11 mouse cellular contexts compared by ENCODE assay signal in the genomic region with DNA sequence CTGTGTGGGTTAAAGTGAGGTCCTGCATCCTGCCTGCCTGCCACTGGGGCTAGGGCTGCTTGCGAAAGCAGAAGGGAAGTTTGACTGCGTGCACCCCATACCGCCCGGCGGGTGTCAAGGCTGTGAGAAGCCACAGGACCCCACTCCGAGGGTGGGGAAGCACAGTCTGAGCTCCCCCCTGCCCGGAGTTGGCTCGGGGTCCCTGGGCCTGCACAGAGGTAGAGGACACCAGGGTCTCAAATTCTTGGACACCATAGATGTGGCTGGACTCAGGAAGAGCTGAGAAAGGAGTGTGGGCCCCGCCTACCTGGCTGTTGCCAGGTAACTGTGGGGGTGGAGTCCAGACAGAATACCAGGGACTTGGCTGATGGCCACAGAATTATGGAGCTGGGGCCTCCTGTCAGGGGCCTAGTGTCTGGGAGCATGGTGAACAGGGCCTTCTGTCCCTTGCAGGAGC.
A peak's percentile ranks its signal among the peaks of the same experiment; 100 is the strongest.
DNase-seq lines count a peak whose midpoint lies in the region; ATAC-seq and TF ChIP-seq lines count a peak whose summit lies in the region.
"Had no signal": no experiment of that assay in that cellular context is flagged by ENCODE, and none has a peak within 500 bp of the region (broad histone marks: within the 10 kb centered on the region; RNA-seq: fewer than 3 reads in every experiment).

No protein-coding gene starts in this region.

- DNase-seq in heart, postnatal 14 days: no peak
- peak; percentile 3 for DNase-seq in liver
- DNase-seq in liver, embryonic 11.5 days (ENCODE audit: low spot score): no peak
- peak; percentile 1 for DNase-seq in brain, embryonic 14.5 days (ENCODE audit: low read depth)
- peak; percentile 6 for DNase-seq in limb, embryonic 14.5 days (ENCODE audit: low spot score)
- no peak for DNase-seq in thymus, postnatal 4 days
- no peak for DNase-seq in frontal cortex, adult 2 months (ENCODE audit: extremely low spot score in 1 of 2, low spot score in 1 of 2)
- DNase-seq: cerebellum, adult 11 months had no signal

- no peak for TF ChIP-seq POLR2A in brain, embryonic 14.5 days (IDR thresholded peaks at IDR 0.05; ENCODE audit: borderline replicate concordance, extremely low read depth, insufficient read depth, insufficient read length, poor library complexity, severe bottlenecking)
- no peak for TF ChIP-seq POLR2A in limb, embryonic 14.5 days (IDR thresholded peaks at IDR 0.05; ENCODE audit: borderline replicate concordance, extremely low read depth, insufficient read depth, insufficient read length)

- intact Hi-C loops in heart, postnatal 14 days (cut with DNase I): no loop called here

- no peaks in the 10 kb centered on the region for H3K36me3 ChIP-seq in heart, embryonic 12.5 days
- H3K36me3 ChIP-seq in liver, embryonic 11.5 days (ENCODE audit: control insufficient read depth, insufficient read depth, low read length): no peaks in the 10 kb centered on the region
- no peaks in the 10 kb centered on the region for H3K36me3 ChIP-seq in limb, embryonic 14.5 days (ENCODE audit: control insufficient read depth, insufficient read depth, low read length)

- H3K4me1 ChIP-seq in heart, embryonic 12.5 days (replicated peaks): peaks cover 8% of the 10 kb centered on the region
- no peaks in the 10 kb centered on the region for H3K4me1 ChIP-seq in liver, embryonic 11.5 days (replicated peaks; ENCODE audit: control insufficient read depth, insufficient read depth, low read length)
- no peaks in the 10 kb centered on the region; the same call in 1 of the 2 replicates for H3K4me1 ChIP-seq in limb, embryonic 14.5 days (ENCODE audit: control insufficient read depth, insufficient read depth, low read length)

- no peak overlapping the region for H3K27ac ChIP-seq in heart, embryonic 12.5 days (ENCODE audit: poor library complexity, severe bottlenecking)
- H3K27ac ChIP-seq in liver, embryonic 11.5 days (ENCODE audit: low read depth, low read length): no peak overlapping the region
- no peak overlapping the region for H3K27ac ChIP-seq in limb, embryonic 14.5 days (replicated peaks; ENCODE audit: low read depth, low read length)

- no peaks in the 10 kb centered on the region for H3K27me3 ChIP-seq in heart, embryonic 12.5 days (replicated peaks)
- no peaks in the 10 kb centered on the region for H3K27me3 ChIP-seq in liver, embryonic 11.5 days (replicated peaks; ENCODE audit: control insufficient read depth, insufficient read depth, low read length)
- H3K27me3 ChIP-seq in limb, embryonic 14.5 days (ENCODE audit: control insufficient read depth, insufficient read depth, low read length): no peaks in the 10 kb centered on the region

- peak; percentile 45; the same call in 1 of the 2 replicates for ATAC-seq in heart, embryonic 12.5 days (ENCODE audit: insufficient number of reproducible peaks, low FRiP score)
- ATAC-seq in liver, embryonic 11.5 days (replicated peaks; ENCODE audit: low FRiP score): no peak
- ATAC-seq in limb, embryonic 14.5 days (ENCODE audit: low FRiP score, low read depth): no peak
- ATAC-seq: activated CD4-positive, CD25-positive, alpha-beta regulatory T cell, adult 4 months had no signal

- no peak overlapping the region for H3K9ac ChIP-seq in heart, embryonic 12.5 days
- H3K9ac ChIP-seq in liver, embryonic 11.5 days (ENCODE audit: low read depth, low read length): no peak overlapping the region
- no peak overlapping the region for H3K9ac ChIP-seq in limb, embryonic 14.5 days (ENCODE audit: low read depth, low read length, severe bottlenecking)

- 38% methylated on average over 9 of the region's 9 CpGs for WGBS in heart, embryonic 12.5 days
- 40% methylated on average over 9 of the region's 9 CpGs for WGBS in liver, embryonic 11.5 days
- 44% methylated on average over 9 of the region's 9 CpGs for WGBS in limb, embryonic 14.5 days

- TF ChIP-seq CTCF in brain, embryonic 14.5 days (IDR thresholded peaks at IDR 0.05; ENCODE audit: borderline replicate concordance, extremely low read depth, insufficient read depth, insufficient read length): no peak

- H3K4me3 ChIP-seq in heart, embryonic 12.5 days: no peak overlapping the region
- no peak overlapping the region for H3K4me3 ChIP-seq in liver, embryonic 11.5 days (ENCODE audit: low read depth, low read length)
- H3K4me3 ChIP-seq in limb, embryonic 14.5 days (replicated peaks; ENCODE audit: low read length): no peak overlapping the region
- H3K4me3 ChIP-seq: erythroblast, embryonic 14.5 days had no signal

- no peaks in the 10 kb centered on the region for H3K9me3 ChIP-seq in heart, embryonic 12.5 days (replicated peaks)
- H3K9me3 ChIP-seq in liver, embryonic 11.5 days (ENCODE audit: control insufficient read depth, low read length): no peaks in the 10 kb centered on the region
- H3K9me3 ChIP-seq in limb, embryonic 14.5 days (ENCODE audit: control insufficient read depth, low read length): no peaks in the 10 kb centered on the region

- H3K4me2 ChIP-seq in heart, embryonic 12.5 days: peak overlapping the region; percentile 19
- H3K4me2 ChIP-seq in liver, embryonic 11.5 days: no peak overlapping the region; the same call in 1 of the 2 replicates
- no peak overlapping the region for H3K4me2 ChIP-seq in limb, embryonic 14.5 days (replicated peaks; ENCODE audit: low read depth, low read length, severe bottlenecking)

Comparison
In these comparisons a context has a peak if more than half of its experiments do, and no peak if none do; other contexts are left out.
1. DNase-seq: peak in liver (single experiment), brain, embryonic 14.5 days (single experiment) and limb, embryonic 14.5 days (single experiment); none in heart, postnatal 14 days (0 of 2), liver, embryonic 11.5 days (single experiment), thymus, postnatal 4 days (single experiment) and frontal cortex, adult 2 months (0 of 2).